Mouse (Mus musculus) monocyte, adult 5-6 weeks (primary cell): Measurements from ENCODE around the gene Fpr-rs7. TPM values are rescaled to one million over a fixed set of nuclear protein-coding genes. Genes with fewer than 3 reads are reported as not detected.

ENCODE experiments used
- ATAC-seq: fragments of 153-309, 156-312 bp; replicated peaks from 2 replicates; pipeline ENCODE4 v1.8.0; 2017; ENCODE audit warnings: mild to moderate bottlenecking; ENCODE audit not compliant: low TSS enrichment, insufficient number of reproducible peaks, severe bottlenecking, poor library complexity, low FRiP score
- total RNA-seq: library from RNA; stranded (forward); fragments of 200-1000, 200-491, 200-594 nt; gene quantifications from 3 replicates; pipeline ENCODE4 v1.2.3, GENCODE M21; 2017

Fpr-rs7 gene
- not detected in 3 replicates for total RNA-seq

GRCm38 (mm10) chr17:20114126-20114525 lies at the start of gene Fpr-rs7:
Gene Fpr-rs7, minus strand, starts transcription at chr17:20114226.
- ATAC-seq, result no peak

- no peak for ATAC-seq
Observed at GRCm38 (mm10) chr17:20074090-20074489, 39.9 kb downstream of the Fpr-rs7 start.

GRCm38 (mm10) chr17:20071656-20072396 lies 42.2 kb downstream of the Fpr-rs7 start:
- ATAC-seq, result no peak

Other genes with a start within 250 kb of the Fpr-rs7 start
- gene Vmn2r104, start 65.9 kb downstream of the Fpr-rs7 start, total RNA-seq, result not detected in 3 replicates
- not detected in 3 replicates for gene Fpr-rs6, start 68.9 kb upstream of the Fpr-rs7 start, total RNA-seq
- not detected in 3 replicates for gene Vmn2r105, start 120.8 kb upstream of the Fpr-rs7 start, total RNA-seq
- not detected in 3 replicates for gene Vmn2r106, start 171.3 kb upstream of the Fpr-rs7 start, total RNA-seq
- gene Vmn2r107, start 231.0 kb upstream of the Fpr-rs7 start, total RNA-seq, result not detected in 3 replicates